Mouse (Mus musculus) lung, adult 18-20 months (tissue): ENCODE measurements at regions not wholly inside any gene's neighbourhood (a gene's known extent, or its start where the extent isn't known, plus 50 kb on each side); places are given as distances from the start of the nearest gene placed in this dataset.

Experiments
- DNase-seq, 2 experiments: peaks; one replicate each; pipeline ENCODE4 v3.0.0; 2022; ENCODE audit warnings: mixed read lengths in 2 of 2

GRCm38 (mm10) chr11:31530851-31531250, 140.8 kb downstream of the Bod1 start:
- DNase-seq = no peak

GRCm38 (mm10) chr11:31529686-31530085, 142.0 kb downstream of the Bod1 start:
- DNase-seq = no peak

- no peak for DNase-seq
Observed at GRCm38 (mm10) chr11:31524708-31525107, 147.0 kb downstream of the Bod1 start.

GRCm38 (mm10) chr11:31524065-31524618, 147.5 kb downstream of the Bod1 start:
- no peak for DNase-seq

DNA sequence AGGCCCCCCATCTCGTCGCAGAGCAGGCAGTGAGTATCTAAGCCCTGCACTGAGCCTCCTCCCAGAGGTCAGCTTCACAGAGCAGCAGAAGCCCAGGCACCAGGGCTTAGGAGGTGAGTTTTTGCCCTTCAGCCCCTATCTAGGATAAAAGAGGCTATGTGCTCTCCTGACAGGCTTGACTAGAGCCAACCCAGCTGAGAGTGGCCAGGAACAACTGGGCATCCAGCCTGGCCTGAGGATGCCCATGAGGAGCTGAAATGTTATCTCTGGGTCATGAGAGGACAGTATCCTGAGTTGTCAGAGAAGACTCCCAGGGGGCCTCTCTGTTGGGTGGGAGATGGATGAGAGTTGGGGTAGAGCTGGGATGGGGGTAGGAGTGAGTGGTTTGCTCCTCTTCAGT, 149.6 kb downstream of the Bod1 start:
- DNase-seq = no peak

- no peak for DNase-seq
Observed at GRCm38 (mm10) chr11:31520909-31521308, 150.8 kb downstream of the Bod1 start.

GRCm38 (mm10) chr11:31503239-31503916, 133.5 kb upstream of the Stc2 start:
- no peak for DNase-seq

GRCm38 (mm10) chr11:31485429-31485828, 115.6 kb upstream of the Stc2 start:
- no peak for DNase-seq

- no peak for DNase-seq
Observed at GRCm38 (mm10) chr11:31481057-31481340, 111.1 kb upstream of the Stc2 start.

DNA sequence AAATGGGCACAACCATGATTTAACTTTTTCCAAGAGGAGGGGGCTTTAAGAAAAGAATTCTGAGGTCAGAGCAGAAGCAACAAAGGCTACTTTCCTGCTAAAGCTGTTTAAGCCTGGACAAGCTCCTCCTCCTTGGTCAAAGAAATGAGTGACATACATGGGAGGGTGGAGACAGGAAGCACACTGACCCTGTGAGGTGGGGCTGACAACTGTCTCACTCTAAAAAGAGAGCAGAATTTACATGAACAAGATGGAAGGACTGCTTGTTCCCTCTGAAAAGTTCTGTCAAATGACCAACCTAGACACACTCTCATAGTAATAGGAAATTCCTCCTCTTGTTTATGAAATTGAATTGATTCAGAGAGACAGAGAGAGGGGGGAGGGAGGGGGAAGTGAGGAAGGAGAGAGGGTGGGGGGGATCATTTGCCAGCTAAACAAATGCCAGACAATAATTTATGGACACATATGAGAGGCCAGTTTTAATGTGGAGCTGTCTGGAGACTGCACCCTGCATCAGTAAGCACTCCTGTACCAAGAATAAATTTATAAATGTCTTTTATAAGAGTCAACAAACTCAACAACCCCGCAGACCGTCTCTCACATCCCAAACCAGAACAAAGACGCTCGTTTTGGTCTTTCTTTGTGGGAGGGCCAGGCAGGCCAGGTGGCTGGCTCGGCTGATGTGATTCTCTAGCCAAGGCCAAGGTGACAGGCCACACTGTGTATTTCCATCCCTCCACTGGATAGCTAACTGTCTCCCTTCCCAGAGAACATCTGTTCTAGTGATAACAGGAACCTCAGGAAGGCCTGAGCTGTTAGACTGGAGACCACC, 110.6 kb upstream of the Stc2 start:
- no peak for DNase-seq

DNA sequence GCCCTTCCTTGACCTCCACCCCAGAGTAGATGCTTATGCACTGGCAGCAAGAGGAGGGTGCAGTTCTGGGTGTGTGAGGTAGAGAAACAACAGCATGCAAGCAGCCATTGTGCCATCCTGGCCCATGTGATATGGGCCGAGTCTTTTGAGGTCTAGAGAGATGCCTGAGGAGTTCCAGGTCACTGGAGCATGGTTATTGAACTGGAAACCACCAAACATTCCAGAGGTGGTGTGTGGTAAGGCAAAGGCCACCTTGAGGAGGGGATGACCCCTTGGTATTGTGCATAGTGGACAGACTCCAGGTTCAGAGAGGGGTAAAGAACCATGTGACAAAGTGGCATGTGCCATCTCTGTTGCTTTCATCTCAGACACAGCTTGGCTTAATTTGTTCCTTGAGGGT, 107.9 kb upstream of the Stc2 start:
- no peak for DNase-seq

GRCm38 (mm10) chr11:31477104-31477503, 107.2 kb upstream of the Stc2 start:
- no peak for DNase-seq

GRCm38 (mm10) chr11:31473017-31473416, 103.1 kb upstream of the Stc2 start:
- DNase-seq = no peak

DNA sequence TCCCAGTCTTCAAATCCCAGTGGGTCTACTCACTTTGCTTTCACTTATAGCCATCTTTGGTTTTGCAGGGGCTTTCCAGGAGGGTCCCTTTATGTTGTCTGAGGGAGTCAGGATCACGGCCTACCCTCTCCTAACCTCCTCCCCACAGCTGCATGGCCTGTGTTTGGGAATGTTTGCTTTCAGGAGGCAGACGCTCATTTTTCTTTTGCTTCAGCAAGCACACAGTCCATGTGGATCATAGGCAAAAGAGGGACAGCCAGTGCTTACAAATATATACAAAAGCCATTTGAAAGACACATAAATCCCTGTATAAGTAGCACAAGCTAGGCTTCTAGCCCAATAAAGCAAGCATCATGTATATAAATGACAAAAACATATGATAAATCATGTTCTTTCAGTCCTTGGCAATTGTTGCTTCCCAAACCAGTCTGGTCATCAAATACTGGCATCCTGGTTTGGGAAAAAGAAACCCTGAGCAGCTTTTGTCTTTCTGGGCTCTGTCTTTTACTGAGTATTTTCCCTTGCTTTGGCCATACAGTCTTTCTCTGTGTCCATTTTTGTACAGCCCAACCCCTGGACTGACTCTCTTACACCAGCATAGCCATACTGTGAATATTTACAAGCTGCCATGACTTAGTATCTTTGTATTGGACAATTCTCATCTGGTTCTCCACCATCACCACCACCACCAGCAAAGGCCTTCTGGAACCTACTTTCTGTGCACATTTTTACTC, 101.0 kb upstream of the Stc2 start:
- no peak for DNase-seq

GRCm38 (mm10) chr11:31464844-31465243, 95.0 kb upstream of the Stc2 start:
- peak in 1 of 2 experiments; percentile 17 for DNase-seq

- no peak for DNase-seq
Observed at GRCm38 (mm10) chr11:31462440-31462839, 92.6 kb upstream of the Stc2 start.

- DNase-seq = no peak
Observed at GRCm38 (mm10) chr11:31461824-31462223, 92.0 kb upstream of the Stc2 start.

- DNase-seq = no peak
Observed at GRCm38 (mm10) chr11:31461348-31461747, 91.5 kb upstream of the Stc2 start.

GRCm38 (mm10) chr11:31427374-31427773, 57.5 kb upstream of the Stc2 start:
- DNase-seq = no peak
